Mouse (Mus musculus) mouse trophoblast stem cell (cell line): ENCODE results near the gene Ptov1.

Experiments used
- in situ Hi-C, 2 experiments: fragments of 300-500 bp; cut with MseI, MboI; formaldehyde crosslinking; loops; 2 replicates in 1 of 2; 3 replicates in 1 of 2; pipeline ENCODE4 v1.15.1; 2025

The Ptov1 gene

DNA sequence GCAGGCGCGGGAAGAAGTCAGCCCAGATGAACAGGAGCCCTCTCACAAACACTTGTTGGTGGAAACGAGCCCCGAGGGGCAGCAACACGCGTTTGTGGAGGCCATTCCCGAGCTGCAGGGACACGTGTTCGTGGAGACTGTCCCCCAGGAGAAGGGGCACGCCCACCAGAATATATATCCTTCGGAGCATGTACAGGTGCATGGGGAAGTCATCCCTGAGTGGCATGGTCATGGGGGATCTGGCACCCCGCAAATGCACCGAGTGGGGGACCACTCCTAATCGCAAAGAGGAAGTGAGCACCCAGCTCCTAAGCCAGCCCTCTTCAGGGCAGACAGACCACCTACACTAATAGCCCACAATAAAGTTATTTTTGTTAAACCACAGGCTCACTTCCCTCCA, 29.2 kb downstream of the Ptov1 start:
- in situ Hi-C loops: no loop called here

DNA sequence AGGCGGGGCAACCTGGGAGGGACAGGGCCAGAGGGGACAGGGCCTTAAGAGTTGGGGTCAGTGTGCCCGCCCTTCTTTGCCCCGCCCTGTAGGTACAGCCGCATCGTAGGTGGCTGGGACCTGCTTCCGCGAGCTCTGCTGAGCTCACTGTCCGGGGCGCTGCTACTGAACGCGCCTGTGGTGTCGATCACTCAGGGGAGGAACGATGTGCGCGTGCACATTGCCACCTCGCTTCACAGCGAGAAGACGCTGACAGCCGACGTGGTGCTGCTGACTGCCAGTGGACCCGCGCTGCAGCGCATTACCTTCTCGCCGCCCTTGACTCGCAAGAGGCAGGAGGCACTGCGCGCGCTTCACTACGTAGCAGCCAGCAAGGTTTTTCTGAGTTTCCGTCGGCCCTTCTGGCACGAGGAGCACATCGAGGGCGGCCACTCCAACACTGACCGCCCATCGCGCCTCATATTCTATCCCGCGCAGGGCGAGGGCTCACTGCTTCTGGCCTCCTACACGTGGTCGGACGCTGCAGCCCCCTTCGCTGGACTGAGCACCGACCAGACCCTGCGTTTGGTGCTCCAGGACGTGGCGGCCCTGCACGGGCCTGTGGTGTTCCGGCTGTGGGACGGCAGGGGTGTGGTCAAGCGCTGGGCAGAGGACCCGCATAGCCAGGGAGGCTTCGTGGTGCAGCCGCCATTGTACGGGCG, 29.9 kb downstream of the Ptov1 start:
- in situ Hi-C loops: no loop called here

DNA sequence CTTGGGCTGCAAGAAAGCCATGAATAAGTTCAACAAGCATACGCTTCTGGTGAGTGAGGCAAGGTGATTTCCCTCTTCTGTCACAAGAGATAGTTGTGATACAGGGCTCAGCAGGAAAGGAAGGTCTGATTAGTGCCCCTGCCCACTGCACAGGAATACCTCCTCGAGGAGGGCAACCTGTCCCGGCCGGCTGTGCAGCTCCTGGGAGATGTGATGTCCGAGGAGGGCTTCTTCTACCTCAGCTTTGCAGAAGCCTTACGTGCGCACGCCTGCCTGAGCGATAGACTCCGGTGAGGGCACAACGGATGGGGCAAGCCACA, 30.5 kb downstream of the Ptov1 start:
- in situ Hi-C loops: no loop called here

DNA sequence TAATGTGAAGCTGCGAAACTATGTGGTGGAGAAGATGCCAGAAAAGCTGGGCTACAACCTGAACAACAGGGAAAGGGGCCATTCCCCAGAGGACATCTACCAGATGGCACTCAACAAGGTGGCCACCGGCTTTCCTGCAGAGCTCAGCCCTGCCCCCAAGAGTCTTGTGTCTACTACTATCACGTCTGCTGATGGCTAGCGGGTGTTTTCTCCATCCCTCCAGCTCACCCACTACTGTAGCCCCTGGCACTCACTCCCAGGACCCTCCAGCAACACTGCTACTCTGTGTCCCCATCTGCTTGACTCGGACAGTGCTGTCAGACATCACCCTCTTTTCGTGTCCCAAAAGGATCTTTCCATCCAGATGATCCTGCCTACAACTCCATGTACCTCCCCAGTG, 31.5 kb downstream of the Ptov1 start:
- in situ Hi-C loops: no loop called here

DNA sequence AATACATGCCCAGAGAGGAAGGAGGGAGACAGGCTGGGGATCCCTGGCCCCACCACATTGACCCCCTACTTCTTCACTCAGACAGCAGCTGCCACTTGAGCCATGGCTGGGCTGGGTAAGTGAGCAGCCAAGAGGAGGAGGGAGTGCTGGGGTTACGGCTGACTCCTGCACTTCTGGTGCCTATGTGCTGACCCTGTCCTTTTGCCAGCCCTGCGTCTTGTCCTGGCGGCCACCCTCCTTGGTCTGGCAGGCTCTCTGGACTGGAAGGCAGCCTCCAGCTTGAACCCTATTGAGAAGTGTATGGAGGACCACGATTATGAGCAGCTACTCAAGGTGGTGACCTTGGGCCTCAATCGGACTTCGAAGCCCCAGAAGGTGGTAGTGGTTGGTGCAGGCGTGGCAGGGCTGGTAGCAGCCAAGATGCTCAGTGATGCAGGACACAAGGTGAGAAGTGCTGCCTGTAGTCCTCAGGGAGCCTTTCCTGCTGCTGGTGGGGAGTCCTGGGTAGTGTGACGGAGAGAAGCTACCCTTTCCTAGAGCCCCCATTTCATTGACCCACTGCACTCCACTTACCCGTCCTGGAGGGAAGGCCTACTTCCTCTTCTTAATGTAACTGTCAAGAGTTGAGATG, 33.0 kb downstream of the Ptov1 start:
- in situ Hi-C loops: no loop called here

DNA sequence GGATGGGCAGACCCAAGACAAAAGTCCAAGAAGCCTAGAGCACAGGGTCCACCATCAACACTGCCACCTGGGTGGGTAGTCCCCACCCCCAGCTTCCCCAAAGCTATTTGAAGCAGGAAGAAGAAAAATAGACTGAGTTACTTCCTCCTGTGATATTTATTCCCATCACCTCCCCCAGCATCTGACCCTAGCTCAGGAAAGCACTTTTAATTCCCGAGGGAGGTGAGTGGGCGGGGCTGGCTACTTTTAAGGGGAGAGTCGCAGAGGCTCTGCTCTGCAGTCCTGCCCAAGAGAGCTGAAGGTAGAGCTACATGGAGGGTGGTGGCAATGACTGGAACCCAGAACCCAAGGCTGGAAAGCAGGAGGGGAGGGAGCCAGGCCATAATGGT, 33.6 kb downstream of the Ptov1 start:
- in situ Hi-C loops: no loop called here

DNA sequence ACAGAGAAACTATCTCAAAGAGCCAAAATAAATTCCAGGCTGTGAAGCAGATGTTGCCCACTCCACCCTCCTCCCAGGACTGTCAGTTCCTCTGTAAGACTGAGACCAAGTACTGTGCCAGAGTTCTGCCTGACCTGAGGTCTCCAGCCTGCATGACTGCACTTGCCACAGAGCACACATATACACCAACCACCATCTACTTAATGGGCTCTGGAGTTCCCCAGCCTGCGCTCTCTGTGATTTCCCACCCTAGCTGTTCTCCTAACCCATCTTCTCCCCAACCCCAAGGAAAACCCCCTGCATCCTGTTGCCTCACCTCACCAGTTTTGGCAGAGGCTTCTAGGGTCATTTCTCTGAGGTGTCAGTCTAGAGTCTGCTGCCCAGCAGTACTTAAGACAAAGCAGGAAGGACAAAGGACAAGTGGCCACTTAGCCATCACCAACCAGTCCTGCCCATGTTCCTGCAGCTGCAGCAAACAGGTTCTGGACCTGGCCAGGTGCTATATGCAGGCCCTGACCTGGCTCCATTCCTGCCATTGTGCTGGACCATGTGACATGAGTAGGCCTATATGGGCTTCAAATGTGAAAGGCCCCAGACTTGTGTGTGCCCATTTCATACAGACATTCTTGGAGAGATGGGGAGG, 34.1 kb downstream of the Ptov1 start:
- in situ Hi-C loops: no loop called here

DNA sequence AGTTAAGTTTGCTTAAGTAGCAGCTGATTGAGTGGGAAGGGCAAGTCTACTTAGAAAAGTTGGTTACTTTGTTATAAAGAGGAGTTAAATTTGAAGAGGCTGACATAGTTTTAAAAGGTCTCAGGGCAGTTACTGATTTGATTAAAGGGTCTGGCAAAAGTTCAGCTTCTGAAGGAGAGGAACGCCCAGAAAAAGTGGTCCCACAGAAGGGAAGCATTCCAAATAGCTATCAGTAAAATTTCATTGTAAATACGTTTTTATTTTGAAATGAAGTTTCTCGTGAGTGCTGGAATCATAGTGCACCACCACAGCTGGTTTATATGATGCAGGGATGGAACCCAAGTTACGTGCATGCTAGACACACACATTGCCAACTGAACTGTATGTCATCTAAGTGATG, 36.8 kb downstream of the Ptov1 start:
- in situ Hi-C loops: no loop called here

DNA sequence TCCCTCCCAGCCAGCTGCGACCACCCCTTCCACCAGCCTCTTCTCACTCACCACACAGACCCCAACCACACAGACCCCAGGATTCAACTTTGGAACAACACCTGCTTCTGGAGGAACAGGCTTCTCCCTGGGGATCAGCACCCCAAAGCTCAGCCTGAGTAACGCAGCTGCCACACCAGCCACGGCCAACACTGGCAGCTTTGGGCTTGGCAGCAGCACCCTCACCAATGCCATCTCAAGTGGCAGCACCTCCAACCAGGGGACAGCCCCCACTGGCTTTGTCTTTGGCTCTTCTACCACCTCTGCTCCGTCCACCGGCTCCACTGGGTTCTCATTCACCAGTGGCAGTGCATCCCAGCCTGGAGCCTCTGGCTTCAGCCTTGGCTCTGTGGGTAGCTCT, 40.9 kb downstream of the Ptov1 start:
- in situ Hi-C loops: no loop called here

DNA sequence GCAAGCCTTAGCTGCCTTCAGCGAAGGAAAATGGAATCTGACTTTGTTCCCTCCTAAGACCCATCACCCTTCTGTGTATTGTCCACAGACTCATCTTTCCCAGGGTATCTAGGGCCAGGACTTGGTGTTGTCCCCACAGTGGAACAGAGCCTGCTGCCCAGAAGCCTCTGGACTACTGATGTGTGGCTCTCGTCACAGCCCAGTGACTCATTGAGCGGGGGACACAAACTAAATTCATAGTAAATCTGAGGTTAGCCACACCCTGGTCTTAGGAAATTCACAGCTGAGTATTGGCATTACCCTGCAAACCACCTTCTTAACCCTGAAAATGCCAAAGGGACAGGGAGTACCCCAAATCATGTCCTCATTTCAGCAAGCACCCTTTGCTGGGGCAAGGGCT, 42.8 kb downstream of the Ptov1 start:
- in situ Hi-C loops: no loop called here

DNA sequence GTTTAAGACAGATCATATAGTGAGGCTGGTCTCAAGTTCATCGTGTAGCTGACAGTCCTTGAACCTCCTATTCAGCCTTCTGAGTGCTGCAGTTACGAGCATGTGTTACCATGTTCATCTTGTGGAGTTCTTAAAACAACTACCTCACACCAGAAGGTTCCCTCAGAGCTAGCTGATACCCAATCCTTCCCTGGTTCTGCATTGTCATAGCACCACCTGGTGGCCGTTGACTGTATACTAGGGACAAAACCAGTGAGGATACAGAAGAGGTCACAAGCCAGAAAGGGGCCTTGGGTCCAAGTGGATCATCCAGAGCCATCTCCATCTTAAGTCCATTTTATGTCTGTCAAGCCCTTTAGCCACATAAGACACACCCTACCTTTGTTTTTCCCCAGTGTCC, 44.7 kb downstream of the Ptov1 start:
- in situ Hi-C loops: no loop called here

DNA sequence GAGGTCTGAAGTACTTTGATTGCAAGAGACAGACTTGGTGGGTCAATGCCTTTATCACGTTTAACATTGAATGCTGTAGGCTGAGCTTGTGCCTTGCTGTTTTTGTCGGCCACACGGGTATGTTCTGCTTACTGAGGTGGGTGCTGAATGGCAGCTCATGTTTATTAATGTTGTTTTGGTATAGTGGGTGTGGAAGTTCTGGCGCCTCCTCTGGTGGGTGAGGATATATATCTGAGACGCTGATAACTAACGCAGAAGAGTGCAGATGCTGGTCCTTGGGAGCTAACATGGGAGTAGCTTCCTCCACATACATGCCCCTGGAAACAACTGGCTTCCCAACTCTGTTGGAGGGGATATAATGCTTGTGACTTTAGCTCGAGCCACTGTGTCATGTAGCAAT, 46.2 kb downstream of the Ptov1 start:
- in situ Hi-C loops: no loop called here

DNA sequence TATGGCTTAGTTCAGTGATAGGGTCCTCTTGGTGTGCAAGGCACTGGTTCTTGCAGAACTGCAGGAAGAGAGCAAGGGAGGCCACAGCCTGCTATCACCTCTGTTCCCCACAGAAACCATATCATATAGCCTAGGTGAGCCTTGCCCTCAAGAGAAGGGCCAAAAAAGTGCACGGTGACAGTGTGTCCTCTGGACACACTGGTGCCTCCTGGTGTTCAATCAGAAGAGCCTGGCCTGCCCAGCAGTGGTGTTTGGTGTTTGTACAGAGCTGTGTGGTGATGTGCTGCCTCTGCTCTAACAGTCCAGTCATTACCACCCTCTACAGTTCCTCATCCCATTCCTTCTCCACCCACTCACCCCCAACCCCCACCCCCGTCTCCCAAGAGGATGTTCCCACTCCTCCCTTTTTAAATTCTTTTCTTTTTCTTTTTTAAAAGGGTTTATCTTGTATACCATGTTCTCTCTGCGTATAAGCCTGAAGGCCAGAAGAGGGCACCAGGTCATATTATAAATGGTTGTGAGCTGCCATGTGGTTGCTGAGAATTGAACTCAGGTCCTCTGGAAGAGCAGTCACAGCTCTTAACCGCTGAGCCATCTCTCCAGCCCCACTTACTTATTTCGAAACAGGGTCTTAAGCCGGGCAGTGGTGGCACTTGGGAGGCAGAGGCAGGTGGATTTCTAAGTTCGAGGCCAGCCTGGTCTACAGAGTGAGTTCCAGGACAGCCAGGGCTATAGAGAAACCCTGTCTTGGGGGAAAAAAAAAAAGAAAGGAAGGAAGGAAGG, 47.7 kb downstream of the Ptov1 start:
- in situ Hi-C loops: no loop called here

DNA sequence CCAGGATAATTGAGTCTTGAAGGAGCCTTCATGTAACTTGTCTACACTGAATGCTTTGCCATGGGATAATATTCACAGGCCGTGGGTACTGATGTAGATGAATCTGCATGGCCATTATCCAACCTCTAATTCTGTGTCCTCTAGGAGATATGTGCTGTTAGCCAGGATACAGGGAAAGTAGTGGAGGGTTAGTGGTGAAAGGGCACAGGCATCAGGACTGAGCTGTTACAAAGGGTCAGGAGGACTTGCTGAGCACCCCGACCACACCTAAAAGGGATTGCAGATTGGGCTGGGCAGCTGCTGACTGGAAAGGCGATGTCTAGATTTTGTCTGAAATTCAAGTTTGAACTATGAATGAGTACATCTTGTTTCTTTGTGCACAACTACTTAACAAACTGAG, 49.1 kb downstream of the Ptov1 start:
- in situ Hi-C loops: no loop called here

DNA sequence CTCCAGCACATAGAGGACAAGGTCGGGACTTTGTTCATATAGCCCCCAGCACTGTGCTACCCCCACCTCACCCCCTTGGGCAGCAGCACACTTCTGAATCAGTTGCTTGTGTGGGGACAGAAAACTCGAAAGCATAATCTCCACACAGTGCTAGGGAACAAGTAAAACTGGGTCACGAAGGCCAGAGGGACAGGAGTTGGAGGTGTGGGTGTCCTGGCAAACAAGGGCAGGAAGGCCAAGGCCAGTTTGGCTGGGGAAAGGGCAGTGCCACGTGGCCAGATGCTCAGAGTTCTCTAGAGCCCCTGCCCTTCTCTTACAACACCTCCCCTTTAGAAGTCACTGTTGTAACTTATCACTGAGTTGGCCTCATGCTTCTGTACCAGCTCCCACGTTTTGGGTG, 49.7 kb downstream of the Ptov1 start:
- in situ Hi-C loops: no loop called here

DNA sequence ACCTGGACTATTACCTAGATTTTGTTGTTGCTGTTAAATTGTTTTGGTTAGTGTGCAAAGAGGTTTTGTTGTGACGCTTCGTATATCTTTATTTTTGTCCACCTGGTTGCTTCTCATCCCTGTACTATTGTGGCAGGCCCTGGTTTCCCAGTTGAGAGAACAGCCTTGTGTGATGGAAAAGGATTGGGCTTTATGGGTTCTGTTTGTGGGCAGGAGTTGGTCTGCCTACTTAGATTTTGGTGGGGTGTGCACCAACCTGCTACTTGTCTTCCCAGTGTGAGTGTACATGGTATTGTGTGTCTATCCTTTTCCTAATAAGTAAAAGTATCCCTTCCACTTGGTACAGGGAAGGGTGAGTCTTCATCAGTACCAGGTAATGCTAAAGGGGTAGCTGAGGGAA, 50.2 kb downstream of the Ptov1 start:
- in situ Hi-C loops: no loop called here

DNA sequence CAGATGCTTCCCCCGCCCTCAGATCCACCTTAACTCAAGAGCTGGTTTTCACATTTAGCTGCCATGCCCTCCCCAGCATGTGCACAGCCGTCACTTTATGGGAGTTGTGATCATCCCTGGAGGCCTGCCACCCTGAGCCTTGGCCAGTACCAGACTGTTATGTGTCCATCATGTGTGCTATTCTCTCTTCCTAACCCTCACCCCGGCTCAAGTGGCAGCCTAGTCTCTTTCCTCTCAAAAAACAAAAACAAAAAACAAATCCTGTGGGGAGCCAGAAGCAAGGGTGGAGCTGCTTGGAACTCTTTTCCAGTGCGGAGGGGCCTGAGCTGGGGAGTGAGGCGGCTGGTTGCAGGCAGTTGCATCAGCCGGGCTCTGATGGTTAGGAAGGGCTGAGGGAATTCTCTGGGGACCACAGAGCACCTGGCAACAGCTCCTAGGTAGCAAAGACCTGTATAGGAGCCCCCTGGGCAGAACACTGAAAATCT, 50.8 kb downstream of the Ptov1 start:
- in situ Hi-C loops: no loop called here

DNA sequence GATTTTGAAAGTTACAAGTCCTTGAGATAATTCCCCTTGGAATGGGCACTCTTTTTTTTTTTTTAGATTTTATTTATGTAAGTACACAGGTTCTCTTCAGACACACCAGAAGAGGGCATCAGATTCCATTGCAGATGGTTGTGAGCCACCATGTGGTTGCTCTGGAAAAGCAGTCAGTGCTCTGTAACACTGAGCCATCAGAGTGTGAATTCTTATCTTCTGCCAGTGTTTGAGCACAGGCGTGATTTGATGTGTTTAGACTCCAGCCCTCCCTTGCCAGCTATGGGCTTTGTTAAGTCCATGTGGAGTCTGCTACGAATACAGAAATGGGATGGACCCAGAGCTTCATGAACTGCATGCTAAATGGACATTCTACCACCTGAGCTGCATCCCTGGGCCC, 51.4 kb downstream of the Ptov1 start:
- in situ Hi-C loops: no loop called here

DNA sequence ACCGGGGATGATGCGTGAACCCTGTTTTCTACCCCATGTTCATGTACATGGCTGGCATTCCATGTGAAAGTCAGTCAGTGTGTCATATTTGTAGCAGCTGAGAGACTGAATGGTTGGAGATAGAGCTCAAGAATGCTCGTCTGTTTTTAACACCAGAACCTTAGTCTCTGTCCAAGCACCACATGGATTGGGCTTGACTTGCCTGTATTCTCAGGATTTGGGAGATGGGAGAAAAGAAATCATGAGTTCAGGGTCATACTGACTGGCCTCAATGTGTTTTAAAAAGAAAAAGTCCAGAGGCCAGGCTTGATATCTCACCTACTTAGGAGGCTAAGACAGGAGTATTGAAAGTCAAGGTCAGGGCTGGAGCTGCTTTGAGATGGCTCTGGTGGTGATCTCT, 52.1 kb downstream of the Ptov1 start:
- in situ Hi-C loops: no loop called here

DNA sequence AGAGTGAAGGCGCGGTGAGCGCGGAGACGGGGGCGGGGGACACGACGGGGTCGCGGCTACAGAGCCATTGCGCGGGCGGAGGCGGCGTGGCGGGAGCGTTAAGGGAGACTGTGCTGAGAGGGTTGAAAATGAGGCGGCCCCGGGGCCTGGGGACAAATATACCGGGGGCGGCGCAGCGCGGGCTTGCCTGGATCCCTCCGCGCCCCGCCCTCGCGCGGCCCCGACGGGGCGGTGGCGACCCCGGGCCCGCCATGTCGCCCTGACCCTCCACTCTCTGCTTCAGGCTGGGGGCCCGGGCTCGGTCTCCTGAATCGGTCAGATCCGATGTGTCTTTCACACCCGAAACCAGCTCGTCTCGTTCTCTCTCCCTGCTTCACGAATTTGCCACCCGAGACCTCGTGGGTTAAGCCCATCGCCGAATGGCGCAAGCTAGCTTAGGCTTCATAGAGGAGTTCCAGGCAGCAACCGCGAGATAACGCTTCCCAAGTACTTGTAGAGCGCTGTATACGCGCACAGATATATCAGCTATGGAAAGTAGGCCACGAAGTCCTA, 53.0 kb downstream of the Ptov1 start, which contains the start of gene Atf5:
Gene Atf5 (minus strand): TSS at position 189 of the 552 bp plus-strand sequence.
- in situ Hi-C loops: no loop called here

DNA sequence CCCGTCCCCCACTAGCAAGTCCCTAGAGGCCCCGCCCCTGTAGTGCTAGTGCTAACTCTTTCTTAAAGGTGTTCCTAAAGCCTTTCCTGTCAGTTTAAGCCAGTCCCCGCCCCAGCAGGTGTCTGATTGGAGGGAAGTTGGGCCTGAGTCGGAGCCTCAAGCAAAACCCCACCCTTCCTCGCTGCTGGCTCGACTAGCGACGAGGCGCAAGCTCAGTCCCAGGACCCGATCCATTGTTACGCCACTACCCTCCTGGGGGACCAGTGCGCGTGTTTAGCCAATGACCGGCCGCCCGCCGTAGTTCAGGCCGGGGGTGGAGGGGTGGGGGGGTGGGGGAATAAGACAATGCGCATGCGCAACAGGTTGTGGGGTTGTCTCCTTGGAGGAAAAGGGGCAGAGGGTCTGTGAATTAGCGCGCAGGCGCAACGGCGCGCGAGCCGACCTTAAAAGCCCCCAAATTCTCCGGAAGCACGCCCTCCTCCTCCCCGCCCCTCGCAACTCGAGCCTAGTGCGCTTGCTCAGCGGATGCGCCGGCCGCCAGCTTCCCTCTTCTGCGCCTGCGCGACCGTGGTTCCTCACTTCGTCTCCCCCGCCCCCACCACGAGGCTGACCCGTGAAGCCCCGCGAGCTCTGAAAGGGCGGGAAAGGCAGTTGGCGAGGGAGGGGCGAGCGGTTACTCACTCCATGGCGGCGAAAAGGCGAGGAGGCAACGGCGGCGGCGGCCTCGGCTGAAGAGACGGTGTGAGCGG, 53.7 kb downstream of the Ptov1 start, which contains the start of the genes Nup62 and Il4i1:
Gene Nup62 (plus strand): TSS at position 368 of the 749 bp plus-strand sequence.
Gene Il4i1 (plus strand): TSS at position 667 of the 749 bp plus-strand sequence.
- in situ Hi-C loops: no loop called here
